Mouse (Mus musculus) embryonic facial prominence, embryonic 11.5 days (tissue): ENCODE measurements around the gene Oscp1. TPM values are rescaled to one million over a fixed set of nuclear protein-coding genes. Genes with fewer than 3 reads are reported as not detected.

Experiments used
- ATAC-seq: fragments of 200-750 bp; cut with Nextera tagmentation; replicated peaks from 2 replicates; pipeline ENCODE4 v1.8.0; 2017; ENCODE audit warnings: low read depth; ENCODE audit not compliant: insufficient number of reproducible peaks, low FRiP score, low TSS enrichment
- DNase-seq: peaks from one replicate; pipeline ENCODE4 v3.0.0-alpha.2; 2015; ENCODE audit warnings: low spot score
- H3K27ac ChIP-seq: fragments of 300-500 bp; sonication (generic); replicated peaks from 2 replicates; pipeline ENCODE4 v1.5.1; 2014; ENCODE audit warnings: mild to moderate bottlenecking, low read depth, low read length, control low read depth
- H3K27me3 ChIP-seq: fragments of 300-500 bp; sonication (generic); 2 replicates; pipeline ENCODE4 v1.6.1; 2014; ENCODE audit warnings: mild to moderate bottlenecking, low read length, moderate library complexity, mixed read lengths; ENCODE audit not compliant: control insufficient read depth, insufficient read depth
- H3K36me3 ChIP-seq: fragments of 300-500 bp; sonication (generic); replicated peaks from 2 replicates; pipeline ENCODE4 v1.6.1; 2014; ENCODE audit warnings: low read depth, mild to moderate bottlenecking, low read length, moderate library complexity, mixed read lengths; ENCODE audit not compliant: control insufficient read depth, insufficient read depth
- H3K4me1 ChIP-seq: fragments of 300-500 bp; sonication (generic); 2 replicates; pipeline ENCODE4 v1.6.1; 2014; ENCODE audit warnings: low read length, mixed read lengths; ENCODE audit not compliant: control insufficient read depth, insufficient read depth
- H3K4me2 ChIP-seq: fragments of 300-500 bp; sonication (generic); 2 replicates; pipeline ENCODE4 v1.6.1; 2014; ENCODE audit warnings: low read depth, mild to moderate bottlenecking, control low read depth, low read length, moderate library complexity
- H3K4me3 ChIP-seq: fragments of 300-500 bp; sonication (generic); 2 replicates; pipeline ENCODE4 v1.5.1; 2014; ENCODE audit warnings: low read depth, low read length, control low read depth
- H3K9ac ChIP-seq: fragments of 300-500 bp; sonication (generic); replicated peaks from 2 replicates; pipeline ENCODE4 v1.6.1; 2014; ENCODE audit warnings: mild to moderate bottlenecking, control low read depth, low read length
- H3K9me3 ChIP-seq: fragments of 300-500 bp; sonication (generic); replicated peaks from 2 replicates; pipeline ENCODE4 v1.6.1; 2016; ENCODE audit warnings: mild to moderate bottlenecking, low read length, inconsistent platforms, mixed read lengths; ENCODE audit not compliant: control insufficient read depth
- WGBS: fragments of 180-500 bp; shearing (Covaris S2); extraction: QIAGEN DNeasy Blood & Tissue Kit; methylation state at CpG from one replicate; pipeline ENCODE4 v1.1.7; 2014; 5-methylcytosine and 5-hydroxymethylcytosine counted together
- polyA plus RNA-seq: library from polyadenylated mRNA; unstranded; fragments of >200 nt; fragmentation: Nextera tagmentation; extraction: Ambion mirVana; gene quantifications from 2 replicates; pipeline ENCODE4 v1.2.1, GENCODE M21; 2014

Gene Oscp1
- polyA plus RNA-seq = 17.1 and 18.3 TPM in 2 replicates

GRCm38 (mm10) chr4:126058134-126058996, at the start of gene Oscp1:
Gene Oscp1, plus strand, starts transcription at chr4:126058565.
- ATAC-seq (peak; percentile 95), DNase-seq (peak; percentile 98)
- no peaks in the 10 kb centered on the region for H3K27me3 ChIP-seq
- H3K9ac ChIP-seq = peak within 1 kb of the TSS; percentile 55
- no peaks in the 10 kb centered on the region for H3K4me1 ChIP-seq
- no peak within 1 kb of the TSS for H3K27ac ChIP-seq
- no peaks in the 10 kb centered on the region for H3K9me3 ChIP-seq
- H3K4me3 ChIP-seq = peak within 1 kb of the TSS; percentile 42
- peaks cover 5% of the 10 kb centered on the region for H3K36me3 ChIP-seq
- WGBS = under 1% methylated on average over 57 of the region's 57 CpGs
- H3K4me2 ChIP-seq = peak within 1 kb of the TSS; percentile 55

DNA sequence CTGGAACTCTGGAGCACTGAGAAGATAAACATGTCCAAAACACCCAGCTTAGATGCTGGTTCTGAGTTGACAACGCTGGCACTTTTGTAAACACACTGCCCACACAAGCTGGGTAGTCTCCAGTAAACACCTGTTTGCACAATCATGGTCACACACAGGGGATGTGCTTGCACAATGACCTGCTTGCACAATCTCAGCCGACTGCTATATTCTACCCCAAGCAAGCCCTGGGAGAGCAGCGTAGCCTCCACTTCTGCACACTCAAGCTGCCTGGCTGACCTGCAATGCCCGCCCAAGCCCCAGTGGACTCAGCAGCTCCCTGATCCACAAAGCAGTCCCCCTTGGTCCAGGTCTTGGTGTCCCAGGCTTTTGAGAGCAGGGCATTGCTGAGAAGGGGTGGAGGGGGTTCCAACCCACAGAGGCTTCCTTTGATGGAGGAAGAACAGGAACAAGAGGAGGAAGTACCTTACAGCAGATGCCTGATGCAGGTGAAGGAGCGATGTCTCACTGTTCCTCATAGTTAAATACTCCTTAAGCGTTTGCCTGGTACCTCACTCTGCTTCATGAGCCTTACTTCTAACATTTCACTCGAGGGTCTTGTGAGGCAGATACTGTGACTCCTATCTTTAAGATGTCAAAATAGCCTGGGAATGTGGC, 40.6 kb upstream of the Oscp1 start:
- Histone ChIP-seq H3K27ac (no peak overlapping the region), H3K36me3 (no peaks in the 10 kb centered on the region), H3K4me3 (no peak overlapping the region), H3K27me3 (no peaks in the 10 kb centered on the region), H3K9me3 (no peaks in the 10 kb centered on the region), H3K9ac (no peak overlapping the region), H3K4me2 (no peak overlapping the region), H3K4me1 (no peaks in the 10 kb centered on the region)
- ATAC-seq (no peak), DNase-seq (no peak)
- 79% methylated on average over 7 of the region's 7 CpGs for WGBS

DNA sequence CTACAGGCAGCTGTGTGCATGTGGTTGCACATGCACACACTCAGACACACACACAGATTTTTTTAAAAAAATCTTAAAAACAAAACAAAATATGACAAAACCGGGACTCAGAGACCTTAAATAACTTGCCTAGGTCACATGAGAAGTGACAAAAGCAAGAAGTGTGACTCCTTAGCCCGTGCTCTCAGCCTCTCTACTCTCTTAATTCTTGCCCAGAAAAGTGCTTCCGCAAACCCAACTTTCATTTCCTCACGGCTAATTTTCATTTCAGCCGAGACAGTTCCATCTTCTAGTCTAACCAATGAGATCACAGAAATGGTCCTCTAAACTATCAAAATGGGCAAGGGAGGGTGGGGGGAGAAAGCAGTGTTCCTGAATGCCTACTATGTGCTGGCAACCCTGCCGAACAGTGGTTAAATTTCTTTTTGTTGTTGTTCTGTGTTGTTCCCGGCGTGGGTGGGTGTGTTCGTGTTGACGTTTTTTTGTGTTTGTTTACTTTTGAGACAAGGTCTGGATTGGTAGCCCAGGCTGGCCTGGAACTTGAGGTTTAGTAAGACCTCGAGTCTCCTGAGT, 39.3 kb upstream of the Oscp1 start:
- DNase-seq (no peak), ATAC-seq (no peak)
- no peak overlapping the region for H3K9ac ChIP-seq
- H3K36me3 ChIP-seq = no peaks in the 10 kb centered on the region
- no peak overlapping the region for H3K27ac ChIP-seq
- no peaks in the 10 kb centered on the region for H3K4me1 ChIP-seq
- H3K27me3 ChIP-seq = no peaks in the 10 kb centered on the region
- H3K4me2 ChIP-seq = no peak overlapping the region
- H3K9me3 ChIP-seq = no peaks in the 10 kb centered on the region
- no peak overlapping the region for H3K4me3 ChIP-seq
- 81% methylated on average over 11 of the region's 11 CpGs for WGBS

- no peak for ATAC-seq
- 50% methylated on average over 16 of the region's 16 CpGs for WGBS
Measured at GRCm38 (mm10) chr4:126024303-126024900, 34.0 kb upstream of the Oscp1 start, which contains the start of gene Csf3r. Gene Csf3r, plus strand, starts transcription at chr4:126024550.

DNA sequence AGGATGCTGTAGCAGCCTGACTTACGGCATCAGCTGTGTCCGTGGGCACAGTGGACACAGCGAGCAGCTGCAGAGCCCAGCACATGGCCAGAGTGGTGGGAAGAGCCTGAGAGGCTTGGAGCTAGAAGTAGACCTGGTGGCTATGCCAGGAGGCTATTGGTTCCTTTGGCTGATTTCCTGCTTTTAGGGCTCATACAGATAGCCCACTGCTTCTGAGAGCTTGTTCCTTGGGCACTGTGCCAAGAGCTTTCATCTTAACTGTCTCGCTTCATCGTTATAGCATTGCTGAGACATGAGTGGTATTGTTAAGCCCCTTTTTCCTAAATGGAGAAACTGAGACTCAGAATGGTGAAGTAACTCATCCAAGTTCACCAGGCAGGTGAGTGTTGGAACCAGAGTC, 32.6 kb upstream of the Oscp1 start:
- no peaks in the 10 kb centered on the region for H3K9me3 ChIP-seq
- ATAC-seq (no peak), DNase-seq (no peak)
- H3K4me2 ChIP-seq = no peak overlapping the region
- WGBS = 91% methylated on average over 5 of the region's 5 CpGs
- no peaks in the 10 kb centered on the region for H3K36me3 ChIP-seq
- H3K27me3 ChIP-seq = no peaks in the 10 kb centered on the region
- no peak overlapping the region for H3K9ac ChIP-seq
- no peak overlapping the region for H3K27ac ChIP-seq
- H3K4me1 ChIP-seq = no peaks in the 10 kb centered on the region
- no peak overlapping the region for H3K4me3 ChIP-seq

More at GRCm38 (mm10) chr4:126024303-126024900, 34.0 kb upstream of the Oscp1 start, which contains the start of gene Csf3r:
- H3K4me1 ChIP-seq = no peaks in the 10 kb centered on the region
- no peak within 1 kb of the TSS for H3K4me3 ChIP-seq
- H3K27ac ChIP-seq = no peak within 1 kb of the TSS
- H3K9ac ChIP-seq = no peak within 1 kb of the TSS
- H3K4me2 ChIP-seq = no peak within 1 kb of the TSS
- H3K27me3 ChIP-seq = no peaks in the 10 kb centered on the region
- no peaks in the 10 kb centered on the region for H3K9me3 ChIP-seq
- no peak for DNase-seq
- H3K36me3 ChIP-seq = no peaks in the 10 kb centered on the region

GRCm38 (mm10) chr4:126027980-126028379, 30.4 kb upstream of the Oscp1 start:
- ATAC-seq = no peak
- 86% methylated on average over 3 of the region's 3 CpGs for WGBS

GRCm38 (mm10) chr4:126029042-126029441, 29.3 kb upstream of the Oscp1 start:
- 70% methylated on average over 3 of the region's 3 CpGs for WGBS
- no peak for ATAC-seq

More at GRCm38 (mm10) chr4:126027980-126028379, 30.4 kb upstream of the Oscp1 start:
- Histone ChIP-seq H3K4me3 (no peak overlapping the region), H3K4me2 (no peak overlapping the region), H3K9ac (no peak overlapping the region), H3K27ac (no peak overlapping the region), H3K4me1 (no peaks in the 10 kb centered on the region), H3K36me3 (no peaks in the 10 kb centered on the region), H3K27me3 (no peaks in the 10 kb centered on the region), H3K9me3 (no peaks in the 10 kb centered on the region)
- DNase-seq = no peak

More at GRCm38 (mm10) chr4:126029042-126029441, 29.3 kb upstream of the Oscp1 start:
- H3K27ac ChIP-seq = no peak overlapping the region
- H3K4me1 ChIP-seq = no peaks in the 10 kb centered on the region
- no peak overlapping the region for H3K9ac ChIP-seq
- H3K9me3 ChIP-seq = no peaks in the 10 kb centered on the region
- DNase-seq = no peak
- H3K36me3 ChIP-seq = no peaks in the 10 kb centered on the region
- no peak overlapping the region for H3K4me3 ChIP-seq
- H3K27me3 ChIP-seq = no peaks in the 10 kb centered on the region
- H3K4me2 ChIP-seq = no peak overlapping the region
